Mouse (Mus musculus) embryonic fibroblast, embryonic 13.5 days (primary cell): ENCODE results near the gene Relch.

Experiments used
- CTCF ChIP-seq: IDR thresholded peaks from 2 replicates; pipeline ENCODE4 v1.5.1; 2011; ENCODE audit warnings: mild to moderate bottlenecking, control low read depth, low read length, moderate library complexity, borderline replicate concordance; ENCODE audit not compliant: insufficient read depth
- POLR2A ChIP-seq: IDR thresholded peaks from 2 replicates; pipeline ENCODE4 v1.6.1; 2011; ENCODE audit warnings: low read depth, mild to moderate bottlenecking, control low read depth, low read length, moderate library complexity

GRCm38 (mm10) chr1:105785146-105785545 is 121.5 kb downstream of the Relch start:
- no peak for TF ChIP-seq CTCF
- no peak for TF ChIP-seq POLR2A
